Mouse (Mus musculus) heart, embryonic 13.5 days (tissue): ENCODE results near the gene Dhrs1. TPM values are rescaled to one million over a fixed set of nuclear protein-coding genes. Genes with fewer than 3 reads are reported as not detected.
A peak's percentile ranks its signal among the peaks of the same experiment; 100 is the strongest.

Experiments
- ATAC-seq: fragments of 200-750 bp; cut with Nextera tagmentation; 2 replicates; pipeline ENCODE4 v1.8.0; 2017; ENCODE audit warnings: moderate TSS enrichment; ENCODE audit not compliant: insufficient number of reproducible peaks, low FRiP score, low TSS enrichment; ENCODE audit errors: extremely low read depth
- H3K27ac ChIP-seq: fragments of 300-500 bp; sonication (generic); replicated peaks from 2 replicates; pipeline ENCODE4 v1.5.1; 2015; ENCODE audit warnings: moderate library complexity, mild to moderate bottlenecking, inconsistent platforms
- H3K27me3 ChIP-seq: fragments of 300-500 bp; sonication (generic); replicated peaks from 2 replicates; pipeline ENCODE4 v1.6.1; 2015; ENCODE audit warnings: mild to moderate bottlenecking, inconsistent platforms
- H3K36me3 ChIP-seq: fragments of 300-500 bp; sonication (generic); 2 replicates; pipeline ENCODE4 v1.6.1; 2015; ENCODE audit warnings: mild to moderate bottlenecking, inconsistent platforms
- H3K4me1 ChIP-seq: fragments of 300-500 bp; sonication (generic); 2 replicates; pipeline ENCODE4 v1.6.1; 2015; ENCODE audit warnings: inconsistent platforms
- H3K4me2 ChIP-seq: fragments of 300-500 bp; sonication (generic); 2 replicates; pipeline ENCODE4 v1.6.1; 2015; ENCODE audit warnings: inconsistent platforms, mild to moderate bottlenecking, moderate library complexity
- H3K4me3 ChIP-seq: fragments of 300-500 bp; sonication (generic); 2 replicates; pipeline ENCODE4 v1.5.1; 2015; ENCODE audit warnings: moderate library complexity, mild to moderate bottlenecking, inconsistent platforms
- H3K9ac ChIP-seq: fragments of 300-500 bp; sonication (generic); 2 replicates; pipeline ENCODE4 v1.6.1; 2015; ENCODE audit warnings: inconsistent platforms, mild to moderate bottlenecking, moderate library complexity
- H3K9me3 ChIP-seq: fragments of 300-500 bp; sonication (generic); 2 replicates; pipeline ENCODE4 v1.6.1; 2016; ENCODE audit warnings: inconsistent platforms
- WGBS: fragments of 180-500 bp; shearing (Covaris S2); methylation state at CpG from one replicate; pipeline ENCODE4 v1.1.7; 2015; ENCODE audit warnings: mixed read lengths; 5-methylcytosine and 5-hydroxymethylcytosine counted together
- polyA plus RNA-seq: library from polyadenylated mRNA; unstranded; fragments of >200 nt; fragmentation: Nextera tagmentation; extraction: Ambion mirVana; gene quantifications from 2 replicates; pipeline ENCODE4 v1.2.1, GENCODE M21; 2015

Gene Dhrs1
- polyA plus RNA-seq, 1 experiment from 2014 or later = 54.8 TPM

GRCm38 (mm10) chr14:55780736-55781135, 35.2 kb upstream of the Dhrs1 start:
- no peak overlapping the region for H3K27ac ChIP-seq
- H3K4me1 ChIP-seq = peaks cover 63% of the 10 kb centered on the region
- H3K36me3 ChIP-seq = peaks cover 29% of the 10 kb centered on the region
- peak overlapping the region; percentile 7; the same call in 1 of the 2 replicates for H3K4me3 ChIP-seq
- ATAC-seq = no peak
- WGBS = 73% methylated on average over 11 of the region's 11 CpGs
- peak overlapping the region; percentile 73 for H3K4me2 ChIP-seq
- H3K9ac ChIP-seq = 0 out of 2 replicates have a peak overlapping the region, but pooled peaks have one; percentile 21
- H3K9me3 ChIP-seq = no peaks in the 10 kb centered on the region
- H3K27me3 ChIP-seq = peaks cover 47% of the 10 kb centered on the region

GRCm38 (mm10) chr14:55779656-55780055, 34.2 kb upstream of the Dhrs1 start:
- H3K9ac ChIP-seq = no peak overlapping the region
- WGBS = 51% methylated on average over 16 of the region's 16 CpGs
- H3K4me3 ChIP-seq = no peak overlapping the region
- no peaks in the 10 kb centered on the region for H3K9me3 ChIP-seq
- peaks cover 35% of the 10 kb centered on the region for H3K36me3 ChIP-seq
- no peak for ATAC-seq
- H3K4me1 ChIP-seq = peaks cover 57% of the 10 kb centered on the region
- H3K4me2 ChIP-seq = no peak overlapping the region
- H3K27ac ChIP-seq = no peak overlapping the region
- peaks cover 36% of the 10 kb centered on the region for H3K27me3 ChIP-seq

GRCm38 (mm10) chr14:55778686-55779085, 33.2 kb upstream of the Dhrs1 start:
- no peak for ATAC-seq
- H3K36me3 ChIP-seq = peaks cover 42% of the 10 kb centered on the region
- no peak overlapping the region for H3K4me3 ChIP-seq
- no peak overlapping the region for H3K4me2 ChIP-seq
- no peaks in the 10 kb centered on the region for H3K9me3 ChIP-seq
- no peak overlapping the region for H3K9ac ChIP-seq
- WGBS = 80% methylated on average over 15 of the region's 15 CpGs
- peaks cover 47% of the 10 kb centered on the region for H3K4me1 ChIP-seq
- no peak overlapping the region for H3K27ac ChIP-seq
- H3K27me3 ChIP-seq = peaks cover 33% of the 10 kb centered on the region

GRCm38 (mm10) chr14:55777806-55778205, 32.3 kb upstream of the Dhrs1 start:
- Histone ChIP-seq H3K27me3 (peaks cover 29% of the 10 kb centered on the region), H3K9me3 (no peaks in the 10 kb centered on the region), H3K27ac (no peak overlapping the region), H3K4me1 (peaks cover 38% of the 10 kb centered on the region), H3K4me2 (no peak overlapping the region), H3K36me3 (peaks cover 42% of the 10 kb centered on the region), H3K4me3 (no peak overlapping the region), H3K9ac (0 out of 2 replicates have a peak overlapping the region, but pooled peaks have one; percentile 12)
- ATAC-seq = no peak
- WGBS = 76% methylated on average over 11 of the region's 11 CpGs

GRCm38 (mm10) chr14:55777176-55777575, 31.7 kb upstream of the Dhrs1 start:
- WGBS = 17% methylated on average over 3 of the region's 3 CpGs

GRCm38 (mm10) chr14:55776711-55777110, 31.2 kb upstream of the Dhrs1 start:
- Histone ChIP-seq H3K4me1 (peaks cover 28% of the 10 kb centered on the region), H3K4me3 (no peak overlapping the region), H3K36me3 (peaks cover 42% of the 10 kb centered on the region), H3K9ac (no peak overlapping the region), H3K27me3 (peaks cover 23% of the 10 kb centered on the region), H3K9me3 (no peaks in the 10 kb centered on the region), H3K4me2 (no peak overlapping the region), H3K27ac (no peak overlapping the region)
- no peak for ATAC-seq
- 58% methylated on average over 7 of the region's 7 CpGs for WGBS

More at GRCm38 (mm10) chr14:55777176-55777575, 31.7 kb upstream of the Dhrs1 start:
- no peak for ATAC-seq
- Histone ChIP-seq H3K9ac (no peak overlapping the region), H3K4me2 (no peak overlapping the region), H3K4me3 (no peak overlapping the region), H3K27ac (no peak overlapping the region), H3K36me3 (peaks cover 42% of the 10 kb centered on the region), H3K4me1 (peaks cover 32% of the 10 kb centered on the region), H3K27me3 (peaks cover 24% of the 10 kb centered on the region), H3K9me3 (no peaks in the 10 kb centered on the region)

- WGBS = 69% methylated on average over 16 of the region's 16 CpGs
- peaks cover 14% of the 10 kb centered on the region for H3K4me1 ChIP-seq
- peaks cover 8% of the 10 kb centered on the region for H3K36me3 ChIP-seq
- no peak for ATAC-seq
- H3K4me2 ChIP-seq = no peak overlapping the region
- no peaks in the 10 kb centered on the region for H3K9me3 ChIP-seq
- peaks cover 70% of the 10 kb centered on the region for H3K27me3 ChIP-seq
- no peak overlapping the region for H3K9ac ChIP-seq
- H3K27ac ChIP-seq = no peak overlapping the region
- H3K4me3 ChIP-seq = no peak overlapping the region
Measured at GRCm38 (mm10) chr14:55769087-55769703, 23.7 kb upstream of the Dhrs1 start.

GRCm38 (mm10) chr14:55768555-55768954, 23.1 kb upstream of the Dhrs1 start:
- ATAC-seq = no peak
- Histone ChIP-seq H3K9ac (no peak overlapping the region), H3K4me1 (peaks cover 21% of the 10 kb centered on the region), H3K4me3 (no peak overlapping the region), H3K4me2 (no peak overlapping the region), H3K9me3 (no peaks in the 10 kb centered on the region), H3K27ac (no peak overlapping the region), H3K27me3 (peaks cover 73% of the 10 kb centered on the region), H3K36me3 (peaks cover 3% of the 10 kb centered on the region; the same call in 1 of the 2 replicates)
- 85% methylated on average over 6 of the region's 6 CpGs for WGBS

- peak overlapping the region; percentile 78 for H3K9ac ChIP-seq
- no peak overlapping the region for H3K27ac ChIP-seq
- H3K4me1 ChIP-seq = peaks cover 29% of the 10 kb centered on the region
- H3K4me3 ChIP-seq = peak overlapping the region; percentile 53
- WGBS = 11% methylated on average over 52 of the region's 52 CpGs
- H3K9me3 ChIP-seq = no peaks in the 10 kb centered on the region
- peak; percentile 32; the same call in 1 of the 2 replicates for ATAC-seq
- peaks cover 3% of the 10 kb centered on the region; the same call in 1 of the 2 replicates for H3K36me3 ChIP-seq
- H3K27me3 ChIP-seq = peaks cover 77% of the 10 kb centered on the region
- H3K4me2 ChIP-seq = peak overlapping the region; percentile 82
Measured at GRCm38 (mm10) chr14:55767519-55768414, 22.3 kb upstream of the Dhrs1 start.

- Histone ChIP-seq H3K9me3 (no peaks in the 10 kb centered on the region), H3K27ac (no peak within 1 kb of the TSS), H3K27me3 (peaks cover 90% of the 10 kb centered on the region), H3K36me3 (peaks cover 3% of the 10 kb centered on the region; the same call in 1 of the 2 replicates), H3K4me1 (peaks cover 41% of the 10 kb centered on the region), H3K4me2 (no peak within 1 kb of the TSS), H3K9ac (no peak within 1 kb of the TSS), H3K4me3 (no peak within 1 kb of the TSS)
- WGBS = 54% methylated on average over 4 of the region's 4 CpGs
- ATAC-seq = no peak
Measured at GRCm38 (mm10) chr14:55765696-55766095, 20.2 kb upstream of the Dhrs1 start, which contains the start of gene Ltb4r1. Gene Ltb4r1 (plus strand): TSS chr14:55765962.

- H3K9ac ChIP-seq = peak overlapping the region; percentile 84
- ATAC-seq = no peak
Measured at GRCm38 (mm10) chr14:55763166-55763565, 17.7 kb upstream of the Dhrs1 start.

More at GRCm38 (mm10) chr14:55763166-55763565, 17.7 kb upstream of the Dhrs1 start:
- Histone ChIP-seq H3K36me3 (no peaks in the 10 kb centered on the region), H3K27ac (peak overlapping the region; percentile 54), H3K4me3 (peak overlapping the region; percentile 59; the same call in 1 of the 2 replicates), H3K9me3 (no peaks in the 10 kb centered on the region), H3K27me3 (peaks cover 72% of the 10 kb centered on the region), H3K4me2 (peak overlapping the region; percentile 92), H3K4me1 (peaks cover 46% of the 10 kb centered on the region)
- 18% methylated on average over 7 of the region's 7 CpGs for WGBS
